Mouse (Mus musculus) hindbrain, embryonic 14.5 days (tissue): ENCODE measurements at regions not wholly inside any gene's neighbourhood (a gene's known extent, or its start where the extent isn't known, plus 50 kb on each side); places are given as distances from the start of the nearest gene placed in this dataset.

Source experiments
- ATAC-seq: fragments of 200-750 bp; cut with Nextera tagmentation; 2 replicates; pipeline ENCODE4 v1.8.0; 2017; ENCODE audit warnings: moderate number of reproducible peaks, mild to moderate bottlenecking, moderate TSS enrichment, moderate library complexity; ENCODE audit not compliant: low FRiP score
- DNase-seq: peaks from one replicate; pipeline ENCODE4 v3.0.0-alpha.2; 2015; ENCODE audit warnings: low spot score
- H3K27ac ChIP-seq: fragments of 300-500 bp; sonication (generic); 2 replicates; pipeline ENCODE4 v1.5.1; 2014; ENCODE audit warnings: mild to moderate bottlenecking, moderate library complexity
- H3K27me3 ChIP-seq: fragments of 300-500 bp; sonication (generic); 2 replicates; pipeline ENCODE4 v1.6.1; 2014; ENCODE audit warnings: mild to moderate bottlenecking, low read length, mixed read lengths; ENCODE audit not compliant: control insufficient read depth, insufficient read depth
- H3K36me3 ChIP-seq: fragments of 300-500 bp; sonication (generic); replicated peaks from 2 replicates; pipeline ENCODE4 v1.6.1; 2014; ENCODE audit not compliant: control insufficient read depth, insufficient read depth
- H3K4me1 ChIP-seq: fragments of 300-500 bp; sonication (generic); replicated peaks from 2 replicates; pipeline ENCODE4 v1.6.1; 2014; ENCODE audit warnings: antibody characterized with exemption, low read length, mixed read lengths; ENCODE audit not compliant: control insufficient read depth, insufficient read depth
- H3K4me2 ChIP-seq: fragments of 300-500 bp; sonication (generic); replicated peaks from 2 replicates; pipeline ENCODE4 v1.6.1; 2014; ENCODE audit warnings: mild to moderate bottlenecking, moderate library complexity
- H3K4me3 ChIP-seq: fragments of 300-500 bp; sonication (generic); replicated peaks from 2 replicates; pipeline ENCODE4 v1.5.1; 2014; ENCODE audit warnings: mild to moderate bottlenecking, low read length
- H3K9ac ChIP-seq: fragments of 300-500 bp; sonication (generic); 2 replicates; pipeline ENCODE4 v1.6.1; 2014
- H3K9me3 ChIP-seq: fragments of 300-500 bp; sonication (generic); 2 replicates; pipeline ENCODE4 v1.6.1; 2016; ENCODE audit warnings: low read length; ENCODE audit not compliant: control insufficient read depth
- WGBS: fragments of 180-500 bp; shearing (Covaris S2); extraction: QIAGEN DNeasy Blood & Tissue Kit; methylation state at CpG from one replicate; pipeline ENCODE4 v1.1.7; 2014; 5-methylcytosine and 5-hydroxymethylcytosine counted together

DNA sequence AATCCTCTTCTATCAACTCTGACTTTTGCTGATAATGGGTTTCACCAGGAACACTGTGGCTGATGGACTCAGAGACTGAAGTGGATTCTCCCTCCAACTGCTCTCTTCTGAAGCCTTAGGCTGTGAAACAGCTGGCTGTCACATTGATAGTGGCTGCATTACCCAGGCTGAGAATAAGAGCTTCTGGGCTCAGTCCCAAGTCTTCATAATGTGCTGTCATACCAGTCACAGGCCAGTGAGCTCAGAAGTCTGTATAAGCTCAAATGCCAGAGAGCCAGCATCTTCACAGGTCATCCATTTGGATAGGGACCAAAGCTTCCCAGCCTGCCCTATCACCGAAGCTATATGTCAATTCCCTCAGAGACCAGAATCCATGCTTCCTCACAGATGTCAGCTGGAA, 91.9 kb upstream of the Isx start:
- no peak for ATAC-seq
- H3K9ac ChIP-seq, result no peak overlapping the region
- H3K9me3 ChIP-seq, result peaks cover 12% of the 10 kb centered on the region; the same call in 1 of the 2 replicates
- no peak overlapping the region for H3K4me2 ChIP-seq
- H3K27me3 ChIP-seq, result no peaks in the 10 kb centered on the region
- no peak overlapping the region for H3K27ac ChIP-seq
- H3K36me3 ChIP-seq, result no peaks in the 10 kb centered on the region
- H3K4me3 ChIP-seq, result no peak overlapping the region
- no peaks in the 10 kb centered on the region for H3K4me1 ChIP-seq
- 85% methylated on average over 1 of the region's 1 CpGs for WGBS
- no peak for DNase-seq

DNA sequence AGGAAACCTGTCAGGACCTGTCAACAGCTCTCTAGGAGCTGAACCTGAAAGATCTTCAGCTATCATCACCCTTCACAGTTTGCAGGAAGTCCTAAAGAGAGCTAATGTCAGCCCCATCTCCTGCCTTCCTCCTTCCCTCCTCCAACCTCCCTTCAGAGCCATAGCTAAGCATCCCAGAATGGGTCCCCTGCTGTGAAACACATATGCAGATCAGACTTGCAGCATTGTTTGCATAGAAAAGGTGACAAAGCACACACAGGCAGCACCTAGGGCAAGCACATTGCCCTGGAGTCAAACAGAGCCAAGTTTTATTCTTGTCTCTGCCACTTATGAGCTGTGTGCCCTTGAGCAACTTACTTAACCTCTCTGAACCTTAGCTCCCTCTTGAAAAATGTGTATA, 64.3 kb upstream of the Isx start:
- no peak overlapping the region for H3K4me3 ChIP-seq
- H3K27me3 ChIP-seq, result no peaks in the 10 kb centered on the region
- H3K9me3 ChIP-seq, result no peaks in the 10 kb centered on the region
- no peaks in the 10 kb centered on the region for H3K36me3 ChIP-seq
- H3K27ac ChIP-seq, result no peak overlapping the region
- ATAC-seq (no peak), DNase-seq (no peak)
- no peak overlapping the region for H3K4me2 ChIP-seq
- H3K9ac ChIP-seq, result no peak overlapping the region
- H3K4me1 ChIP-seq, result no peaks in the 10 kb centered on the region

DNA sequence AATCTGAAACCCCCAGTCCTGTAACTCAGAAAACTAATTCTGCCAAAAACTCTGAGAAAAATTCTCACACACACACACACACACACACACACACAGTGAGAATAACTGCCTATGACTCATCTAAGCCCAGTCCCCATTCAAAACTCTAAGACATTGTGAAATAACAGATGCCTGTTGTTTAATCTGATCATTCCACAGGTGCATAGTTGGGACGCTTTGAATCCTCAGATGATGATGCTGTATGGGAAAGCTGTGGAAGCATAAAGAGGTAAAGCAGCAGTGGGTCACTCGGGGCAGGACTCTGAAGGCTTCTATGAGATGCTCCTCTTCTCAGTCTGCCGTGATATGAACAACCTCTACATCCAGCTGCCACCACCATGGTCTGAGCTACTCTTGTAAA, 62.9 kb upstream of the Isx start:
- no peak overlapping the region for H3K9ac ChIP-seq
- no peaks in the 10 kb centered on the region for H3K9me3 ChIP-seq
- H3K27me3 ChIP-seq, result no peaks in the 10 kb centered on the region
- no peaks in the 10 kb centered on the region for H3K4me1 ChIP-seq
- 85% methylated on average over 3 of the region's 3 CpGs for WGBS
- H3K4me3 ChIP-seq, result no peak overlapping the region
- H3K4me2 ChIP-seq, result no peak overlapping the region
- DNase-seq (no peak), ATAC-seq (no peak)
- no peak overlapping the region for H3K27ac ChIP-seq
- H3K36me3 ChIP-seq, result no peaks in the 10 kb centered on the region

DNA sequence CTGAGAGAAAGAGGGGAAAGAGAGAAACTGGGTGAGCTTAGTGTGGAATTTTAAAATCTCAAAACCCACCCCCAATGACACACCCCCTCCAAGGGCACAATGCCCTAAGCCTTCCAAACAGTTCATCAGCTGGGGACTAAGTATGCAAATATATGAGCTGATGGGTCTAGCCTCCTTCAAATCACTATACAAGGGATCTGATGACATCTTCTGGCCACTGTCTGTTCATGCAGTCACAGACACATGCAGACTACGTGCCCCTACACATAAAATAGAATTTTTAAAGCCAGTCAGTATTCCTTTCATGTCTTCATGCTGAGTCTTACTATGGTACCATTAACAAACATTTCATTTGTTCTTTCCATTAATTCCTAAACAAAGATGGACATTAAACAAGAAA, 54.5 kb upstream of the Isx start:
- Histone ChIP-seq H3K4me3 (no peak overlapping the region), H3K27me3 (no peaks in the 10 kb centered on the region), H3K4me1 (no peaks in the 10 kb centered on the region), H3K9me3 (no peaks in the 10 kb centered on the region), H3K36me3 (no peaks in the 10 kb centered on the region), H3K9ac (no peak overlapping the region), H3K4me2 (no peak overlapping the region), H3K27ac (no peak overlapping the region)
- DNase-seq, result no peak
- WGBS, result 59% methylated on average over 1 of the region's 1 CpGs
- 0 out of 2 replicates have a peak, but pooled peaks have one; percentile 37 for ATAC-seq

DNA sequence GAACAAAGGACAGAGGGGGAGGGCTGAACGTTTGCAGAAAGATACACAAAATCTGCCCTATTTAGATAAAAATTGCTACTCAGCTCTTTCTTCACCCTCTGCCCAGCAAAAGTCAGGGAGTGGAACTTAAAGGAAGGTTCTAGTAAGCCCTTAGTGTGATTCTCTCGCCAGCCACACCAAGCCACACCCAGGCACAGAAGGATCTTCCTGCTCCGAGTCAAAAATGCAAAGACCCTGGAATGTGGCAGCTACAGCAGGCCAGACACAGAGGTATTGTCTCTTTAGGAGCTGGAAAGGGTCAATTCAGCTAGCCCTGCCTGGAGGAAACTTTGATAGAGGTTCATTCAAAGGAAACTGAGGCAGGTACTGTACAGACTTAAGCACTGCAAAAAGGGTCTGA, 52.3 kb upstream of the Isx start:
- no peaks in the 10 kb centered on the region for H3K9me3 ChIP-seq
- no peaks in the 10 kb centered on the region for H3K4me1 ChIP-seq
- no peaks in the 10 kb centered on the region for H3K27me3 ChIP-seq
- H3K4me2 ChIP-seq, result no peak overlapping the region
- WGBS, result 22% methylated on average over 3 of the region's 3 CpGs
- H3K36me3 ChIP-seq, result no peaks in the 10 kb centered on the region
- DNase-seq (no peak), ATAC-seq (no peak)
- no peak overlapping the region for H3K9ac ChIP-seq
- no peak overlapping the region for H3K27ac ChIP-seq
- no peak overlapping the region for H3K4me3 ChIP-seq

DNA sequence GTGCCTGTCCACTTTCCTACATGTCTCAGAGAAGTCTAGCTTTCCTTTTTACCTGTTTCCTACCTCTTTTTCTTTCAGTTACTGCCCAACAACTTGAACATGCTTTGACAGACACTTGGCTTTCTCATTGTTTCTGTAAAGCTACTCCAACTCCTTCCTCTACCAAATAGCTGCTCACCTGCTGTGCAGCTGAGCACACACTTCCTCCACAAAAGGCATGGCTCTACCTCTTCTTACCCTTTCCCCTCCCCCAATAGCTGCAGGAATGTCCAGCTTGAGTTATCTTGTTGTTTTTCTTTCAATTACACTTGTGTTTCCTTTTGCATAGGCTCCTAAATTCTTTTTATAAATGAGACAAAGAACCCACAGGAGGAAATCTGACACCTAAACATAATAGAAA, 50.7 kb upstream of the Isx start:
- DNase-seq (no peak), ATAC-seq (no peak)
- Histone ChIP-seq H3K9me3 (no peaks in the 10 kb centered on the region), H3K4me1 (no peaks in the 10 kb centered on the region), H3K27ac (no peak overlapping the region), H3K9ac (no peak overlapping the region), H3K4me3 (no peak overlapping the region), H3K36me3 (no peaks in the 10 kb centered on the region), H3K4me2 (no peak overlapping the region), H3K27me3 (no peaks in the 10 kb centered on the region)
